Mouse (Mus musculus) MEL (cell line): ENCODE results near the gene Gm11096.

ENCODE experiments used
- CTCF ChIP-seq, 3 experiments: IDR thresholded peaks in 2 of 3; conservative IDR thresholded peaks in 1 of 3; 2 replicates each; pipeline ENCODE4 v1.5.1; 2011 to 2012; ENCODE audit warnings: low read length in 3 of 3, low read depth in 2 of 3, mild to moderate bottlenecking in 2 of 3, improper control_type of control experiment in 1 of 3, inconsistent platforms in 1 of 3, mixed read lengths in 1 of 3, moderate library complexity in 1 of 3; ENCODE audit not compliant: control insufficient read depth in 1 of 3, insufficient read depth in 1 of 3, poor library complexity in 1 of 3, severe bottlenecking in 1 of 3
- E2F4 ChIP-seq: IDR thresholded peaks from 2 replicates; pipeline ENCODE4 v1.6.1; 2011; ENCODE audit warnings: low read depth, low read length, improper control_type of control experiment, borderline replicate concordance
- EP300 ChIP-seq, 2 experiments: IDR thresholded peaks; 2 replicates each; pipeline ENCODE4 v1.6.1; 2011; ENCODE audit warnings: improper control_type of control experiment in 2 of 2, low read length in 2 of 2, low read depth in 1 of 2, mild to moderate bottlenecking in 1 of 2
- GATA1 ChIP-seq: IDR thresholded peaks from 2 replicates; pipeline ENCODE4 v1.6.1; 2011; ENCODE audit warnings: low read depth, low read length, improper control_type of control experiment
- HCFC1 ChIP-seq: IDR thresholded peaks from 2 replicates; pipeline ENCODE4 v1.6.1; 2012; ENCODE audit warnings: low read depth, mild to moderate bottlenecking, inconsistent platforms, low read length, improper control_type of control experiment, moderate library complexity
- MAFK ChIP-seq: IDR thresholded peaks from 2 replicates; pipeline ENCODE4 v1.6.1; 2011; ENCODE audit warnings: low read depth, mild to moderate bottlenecking, low read length, improper control_type of control experiment, borderline replicate concordance
- MYC ChIP-seq: IDR thresholded peaks from 2 replicates; pipeline ENCODE4 v1.6.1; 2011; ENCODE audit warnings: low read depth, mild to moderate bottlenecking, low read length, improper control_type of control experiment, moderate library complexity
- POLR2A ChIP-seq, 2 experiments: IDR thresholded peaks; 2 replicates each; pipeline ENCODE4 v1.6.1; 2011 to 2012; ENCODE audit warnings: low read length in 2 of 2, mild to moderate bottlenecking in 2 of 2, control low read depth in 1 of 2, improper control_type of control experiment in 1 of 2, low read depth in 1 of 2, moderate library complexity in 1 of 2; ENCODE audit not compliant: control insufficient read depth in 1 of 2, insufficient read depth in 1 of 2, poor library complexity in 1 of 2
- RAD21 ChIP-seq: IDR thresholded peaks from 2 replicates; pipeline ENCODE4 v1.6.1; 2011; ENCODE audit warnings: mild to moderate bottlenecking, low read depth, low read length, improper control_type of control experiment
- SMC3 ChIP-seq: IDR thresholded peaks from 2 replicates; pipeline ENCODE4 v1.6.1; 2011; ENCODE audit warnings: low read depth, low read length, improper control_type of control experiment
- TAL1 ChIP-seq: IDR thresholded peaks from 2 replicates; pipeline ENCODE4 v1.6.1; 2012; ENCODE audit warnings: mild to moderate bottlenecking, inconsistent platforms, low read length, moderate library complexity, mixed read lengths
- TCF12 ChIP-seq: IDR thresholded peaks from 2 replicates; pipeline ENCODE4 v1.6.1; 2014; ENCODE audit warnings: low read depth, mild to moderate bottlenecking, inconsistent platforms, low read length, improper control_type of control experiment, moderate library complexity

DNA sequence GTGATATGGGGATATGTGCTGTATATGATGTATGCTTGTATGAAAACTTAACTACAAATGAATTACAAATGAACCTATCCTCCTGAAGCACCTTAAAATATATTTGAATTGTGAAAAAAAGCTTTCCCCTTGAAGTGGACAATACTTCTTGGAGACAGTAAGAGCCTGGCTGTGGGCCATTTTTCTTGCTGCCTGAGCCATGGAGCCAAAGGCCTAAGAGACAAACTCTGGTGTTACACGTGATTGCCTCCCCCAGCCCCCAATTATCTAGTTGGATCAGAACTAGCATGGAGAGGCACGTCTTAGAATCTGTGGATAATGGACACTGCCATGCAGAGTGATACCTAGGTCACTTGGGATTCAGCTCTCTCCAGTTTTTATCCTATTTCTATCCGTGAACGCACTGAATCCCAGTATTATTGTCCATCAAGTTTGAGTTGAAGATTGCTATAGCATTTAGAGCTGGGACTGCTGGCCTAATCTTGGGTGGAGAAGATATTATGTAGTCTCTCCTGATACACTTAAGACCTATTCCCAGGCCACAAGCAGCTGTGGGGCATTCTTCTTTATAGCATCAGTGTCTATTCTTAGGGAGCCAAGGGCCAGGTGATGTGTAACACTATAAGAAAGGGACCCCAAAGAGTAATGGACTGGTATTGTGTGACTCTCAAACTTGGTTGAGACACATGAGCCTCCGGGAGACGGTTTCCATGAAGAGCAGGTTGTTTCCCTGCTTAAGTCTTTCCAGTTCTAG, 25.0 kb upstream of the Gm11096 start:
- TF ChIP-seq GATA1: no peak
- no peak for TF ChIP-seq CTCF (IDR thresholded peaks at IDR 0.05 in 2 of 3, conservative IDR thresholded peaks at IDR 0.05 in 1 of 3; ENCODE audit: control insufficient read depth in 1 of 3, insufficient read depth in 1 of 3, low read depth in 2 of 3, low read length in 3 of 3, poor library complexity in 1 of 3, severe bottlenecking in 1 of 3)
- no peak for TF ChIP-seq POLR2A (IDR thresholded peaks at IDR 0.05; ENCODE audit: control insufficient read depth in 1 of 2, insufficient read depth in 1 of 2, low read depth in 1 of 2, low read length in 2 of 2, poor library complexity in 1 of 2)
- TF ChIP-seq MYC: no peak
- no peak for TF ChIP-seq EP300 (IDR thresholded peaks at IDR 0.05; ENCODE audit: low read depth in 1 of 2, low read length in 2 of 2)
- TF ChIP-seq TCF12: no peak
- no peak for TF ChIP-seq E2F4
- TF ChIP-seq SMC3: no peak
- no peak for TF ChIP-seq RAD21
- TF ChIP-seq HCFC1: no peak
- no peak for TF ChIP-seq MAFK
- no peak for TF ChIP-seq TAL1
